Mouse (Mus musculus) erythroid progenitor cell, adult 5-6 weeks (primary cell): ENCODE data around the gene Map7d1. TPM values are rescaled to one million over a fixed set of nuclear protein-coding genes. Genes with fewer than 3 reads are reported as not detected.

ENCODE experiments used
- ATAC-seq: replicated peaks from 2 replicates; pipeline ENCODE4 v1.8.0; 2016; ENCODE audit warnings: moderate number of reproducible peaks, mild to moderate bottlenecking, moderate TSS enrichment, inconsistent platforms; ENCODE audit not compliant: poor library complexity, low FRiP score, severe bottlenecking
- total RNA-seq, 2 experiments: library from RNA; stranded (forward) in 1 of 2; stranded (reverse) in 1 of 2; fragments of 150-400 nt in 1 of 2; fragments of 186-747, 209-891 nt in 1 of 2; gene quantifications; 2 replicates each; pipeline versions ENCODE4 v1.2.3 to v1.2.4; 2015 to 2017; ENCODE audit warnings: low replicate concordance in 2 of 2

Gene Map7d1
- total RNA-seq, 2 experiments from 2014 or later = 6.3 to 6.7 TPM

GRCm38 (mm10) chr4:126205386-126205785 is 50.8 kb downstream of the Map7d1 start:
- ATAC-seq = no peak

- no peak for ATAC-seq
Observed at GRCm38 (mm10) chr4:126204661-126205230, 51.4 kb downstream of the Map7d1 start.

GRCm38 (mm10) chr4:126204016-126204415 is 52.1 kb downstream of the Map7d1 start:
- no peak for ATAC-seq

- ATAC-seq = no peak
Observed at GRCm38 (mm10) chr4:126203336-126203895, 52.7 kb downstream of the Map7d1 start.

- peak; percentile 88 for ATAC-seq
Observed at GRCm38 (mm10) chr4:126202303-126203181, 53.6 kb downstream of the Map7d1 start, which contains the start of gene Thrap3. Thrap3 (minus strand) TSS chr4:126202760.

GRCm38 (mm10) chr4:126201514-126202302 is 54.4 kb downstream of the Map7d1 start:
- peak; percentile 46 for ATAC-seq

- ATAC-seq = no peak
Observed at GRCm38 (mm10) chr4:126200656-126201055, 55.5 kb downstream of the Map7d1 start.

- no peak for ATAC-seq
Observed at GRCm38 (mm10) chr4:126200036-126200435, 56.1 kb downstream of the Map7d1 start.

GRCm38 (mm10) chr4:126199556-126199955 is 56.6 kb downstream of the Map7d1 start:
- ATAC-seq = no peak

GRCm38 (mm10) chr4:126197485-126197884 is 58.7 kb downstream of the Map7d1 start:
- ATAC-seq = no peak

- ATAC-seq = no peak
Observed at GRCm38 (mm10) chr4:126194916-126195315, 61.2 kb downstream of the Map7d1 start.

- no peak for ATAC-seq
Observed at GRCm38 (mm10) chr4:126194216-126194615, 61.9 kb downstream of the Map7d1 start.

GRCm38 (mm10) chr4:126190636-126191035 is 65.5 kb downstream of the Map7d1 start:
- ATAC-seq = no peak

GRCm38 (mm10) chr4:126187096-126187495 is 69.0 kb downstream of the Map7d1 start:
- ATAC-seq = no peak

- ATAC-seq = no peak
Observed at GRCm38 (mm10) chr4:126183034-126183433, 73.1 kb downstream of the Map7d1 start.

Other genes with a start within 250 kb of the Map7d1 start
- gene Csf3r, start 231.8 kb downstream of the Map7d1 start, total RNA-seq (2015; ENCODE audit: low replicate concordance) = 33.2 and 46.1 TPM in 2 replicates
- 11.7 and 14.2 TPM in 2 replicates for gene Csf3r, start 231.8 kb downstream of the Map7d1 start, total RNA-seq (2017; ENCODE audit: low replicate concordance)
- gene Mrps15, start 209.4 kb downstream of the Map7d1 start, total RNA-seq (2015; ENCODE audit: low replicate concordance) = 22.6 and 42.9 TPM in 2 replicates
- 15.5 and 28.0 TPM in 2 replicates for gene Mrps15, start 209.4 kb downstream of the Map7d1 start, total RNA-seq (2017; ENCODE audit: low replicate concordance)
- gene Oscp1, start 197.8 kb downstream of the Map7d1 start, total RNA-seq (2015; ENCODE audit: low replicate concordance) = 1.3 and 14.8 TPM in 2 replicates
- gene Oscp1, start 197.8 kb downstream of the Map7d1 start, total RNA-seq (2017; ENCODE audit: low replicate concordance) = 5.6 and 8.9 TPM in 2 replicates
- gene Lsm10, start 159.7 kb downstream of the Map7d1 start, total RNA-seq (2015; ENCODE audit: low replicate concordance) = 18.0 and 73.2 TPM in 2 replicates
- 2.2 and 4.1 TPM in 2 replicates for gene Lsm10, start 159.7 kb downstream of the Map7d1 start, total RNA-seq (2017; ENCODE audit: low replicate concordance)
- gene Stk40, start 152.4 kb downstream of the Map7d1 start, total RNA-seq (2015; ENCODE audit: low replicate concordance) = 4.7 and 10.1 TPM in 2 replicates
- 2.4 and 6.4 TPM in 2 replicates for gene Stk40, start 152.4 kb downstream of the Map7d1 start, total RNA-seq (2017; ENCODE audit: low replicate concordance)
- not detected in 2 replicates for gene Eva1b, start 108.6 kb downstream of the Map7d1 start, total RNA-seq (2015; ENCODE audit: low replicate concordance)
- gene Eva1b, start 108.6 kb downstream of the Map7d1 start, total RNA-seq (2017; ENCODE audit: low replicate concordance) = 0.51 TPM in 1 of 2 replicates, not detected in the other
- 1.8 TPM in 1 of 2 replicates, not detected in the other for gene Sh3d21, start 92.9 kb downstream of the Map7d1 start, total RNA-seq (2015; ENCODE audit: low replicate concordance)
- 0.90 TPM in 1 of 2 replicates, not detected in the other for gene Sh3d21, start 92.9 kb downstream of the Map7d1 start, total RNA-seq (2017; ENCODE audit: low replicate concordance)
- 169 and 213 TPM in 2 replicates for gene Thrap3, start 53.6 kb downstream of the Map7d1 start, total RNA-seq (2015; ENCODE audit: low replicate concordance)
- gene Thrap3, start 53.6 kb downstream of the Map7d1 start, total RNA-seq (2017; ENCODE audit: low replicate concordance) = 298 and 354 TPM in 2 replicates
- 10.9 and 22.3 TPM in 2 replicates for gene Trappc3, start 6.0 kb upstream of the Map7d1 start, total RNA-seq (2015; ENCODE audit: low replicate concordance)
- gene Trappc3, start 6.0 kb upstream of the Map7d1 start, total RNA-seq (2017; ENCODE audit: low replicate concordance) = 9.2 and 10.8 TPM in 2 replicates
- not detected in 2 replicates for gene Col8a2, start 30.4 kb upstream of the Map7d1 start, total RNA-seq (2015; ENCODE audit: low replicate concordance)
- gene Col8a2, start 30.4 kb upstream of the Map7d1 start, total RNA-seq (2017; ENCODE audit: low replicate concordance) = 0.39 TPM in 1 of 2 replicates, not detected in the other
- gene Adprhl2, start 65.4 kb upstream of the Map7d1 start, total RNA-seq (2015; ENCODE audit: low replicate concordance) = 2.2 TPM in 1 of 2 replicates, not detected in the other
- 4.7 and 5.5 TPM in 2 replicates for gene Adprhl2, start 65.4 kb upstream of the Map7d1 start, total RNA-seq (2017; ENCODE audit: low replicate concordance)
- not detected in 2 replicates for gene Tekt2, start 69.3 kb upstream of the Map7d1 start, total RNA-seq (2015; ENCODE audit: low replicate concordance)
- not detected in 2 replicates for gene Tekt2, start 69.3 kb upstream of the Map7d1 start, total RNA-seq (2017; ENCODE audit: low replicate concordance)
- 3.4 and 13.7 TPM in 2 replicates for gene Ago3, start 173.2 kb upstream of the Map7d1 start, total RNA-seq (2015; ENCODE audit: low replicate concordance)
- gene Ago3, start 173.2 kb upstream of the Map7d1 start, total RNA-seq (2017; ENCODE audit: low replicate concordance) = 2.3 and 5.0 TPM in 2 replicates
- gene Ago1, start 212.2 kb upstream of the Map7d1 start, total RNA-seq (2015; ENCODE audit: low replicate concordance) = 4.2 and 4.3 TPM in 2 replicates
- gene Ago1, start 212.2 kb upstream of the Map7d1 start, total RNA-seq (2017; ENCODE audit: low replicate concordance) = 1.8 and 3.6 TPM in 2 replicates